Mouse (Mus musculus): Measurements from ENCODE around the gene Txnrd2. TPM values are rescaled to one million over a fixed set of nuclear protein-coding genes. Genes with fewer than 3 reads are reported as not detected.

The Txnrd2 gene
- total RNA-seq, 2 experiments from 2014 or later: 24.1 to 27.4 TPM

GRCm38 (mm10) chr16:18503566-18504342, 77.6 kb downstream of the Txnrd2 start:
- intact Hi-C loops (cut with DNase I): no loop called here
- no peak for DNase-seq (ENCODE audit: extremely low spot score in 1 of 2, low spot score in 2 of 2)

DNA sequence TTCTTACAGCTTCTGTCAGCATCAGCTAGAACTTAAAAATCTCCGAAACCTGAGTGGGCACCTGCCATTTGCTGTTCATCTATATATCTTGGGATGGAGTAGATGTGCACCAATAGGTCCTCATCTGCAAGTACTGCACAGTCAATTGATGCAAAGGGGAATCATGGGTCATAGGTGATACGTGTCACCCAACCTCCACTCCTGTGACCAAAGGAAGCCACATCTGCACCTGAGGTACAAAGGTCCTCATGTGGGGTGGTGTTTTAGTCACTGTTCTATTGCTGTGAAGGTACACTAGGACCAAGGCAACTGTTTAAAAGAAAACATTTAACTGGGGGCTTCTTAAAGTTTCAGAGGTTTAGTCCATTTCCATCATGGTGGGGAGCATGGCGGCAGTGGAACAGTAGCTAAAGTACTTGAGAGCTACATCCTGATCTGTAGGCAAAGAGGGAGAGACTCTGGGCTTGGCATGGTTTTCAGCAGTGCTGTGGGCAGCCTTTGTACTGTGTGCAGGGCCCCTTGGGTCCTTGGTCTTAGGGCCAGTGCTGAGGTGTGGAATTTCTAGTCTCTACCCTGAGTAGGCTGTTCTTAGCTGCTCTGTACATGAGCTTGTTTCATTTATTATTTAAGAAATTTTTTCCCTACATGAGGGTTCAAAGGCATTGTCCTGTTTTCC, 80.5 kb downstream of the Txnrd2 start:
- intact Hi-C loops (cut with DNase I): no loop called here
- no peak for DNase-seq (ENCODE audit: extremely low spot score in 1 of 2, low spot score in 2 of 2)

DNA sequence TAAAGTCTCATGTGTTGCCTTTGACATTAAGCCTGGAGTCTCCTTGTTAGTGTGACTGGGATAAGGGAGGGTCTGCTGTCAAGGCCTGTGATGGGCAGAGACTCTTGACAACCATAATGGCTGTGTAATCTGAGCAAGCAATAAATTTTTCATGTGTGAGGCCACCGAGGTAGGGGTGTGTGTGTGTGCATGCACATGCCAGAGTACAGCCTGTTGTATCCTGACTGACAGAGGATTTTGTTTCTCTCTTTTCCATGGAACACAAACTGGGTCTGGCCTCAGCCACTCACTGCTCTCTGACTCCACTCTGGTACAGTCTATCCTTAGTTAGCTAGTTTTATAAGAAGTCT, 81.0 kb downstream of the Txnrd2 start:
- intact Hi-C loops (cut with DNase I): no loop called here

DNA sequence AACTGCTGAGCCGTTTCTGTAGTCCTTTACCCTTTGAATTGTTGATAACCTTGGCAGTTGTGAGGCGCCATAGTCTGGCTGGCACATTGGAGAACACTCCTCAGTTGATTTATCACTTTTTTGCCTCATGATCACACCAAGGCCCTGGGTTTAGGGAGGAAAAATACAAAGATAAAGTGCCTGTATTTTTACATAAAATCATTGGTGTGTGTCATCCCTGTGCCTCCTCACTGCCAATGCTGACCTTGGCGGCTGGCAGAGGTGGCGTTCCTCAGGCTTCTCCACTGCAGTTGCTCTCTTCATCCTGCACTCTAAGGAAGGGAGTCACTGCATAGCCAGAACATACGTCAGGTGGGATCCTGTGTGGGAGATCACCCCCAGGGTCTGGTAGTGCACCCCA, 85.6 kb downstream of the Txnrd2 start:
- intact Hi-C loops (cut with DNase I): no loop called here
- DNase-seq (ENCODE audit: extremely low spot score in 1 of 2, low spot score in 2 of 2): no peak

More for the DNA sequence above, 81.0 kb downstream of the Txnrd2 start:
- no peak for DNase-seq (ENCODE audit: extremely low spot score in 1 of 2, low spot score in 2 of 2)

DNA sequence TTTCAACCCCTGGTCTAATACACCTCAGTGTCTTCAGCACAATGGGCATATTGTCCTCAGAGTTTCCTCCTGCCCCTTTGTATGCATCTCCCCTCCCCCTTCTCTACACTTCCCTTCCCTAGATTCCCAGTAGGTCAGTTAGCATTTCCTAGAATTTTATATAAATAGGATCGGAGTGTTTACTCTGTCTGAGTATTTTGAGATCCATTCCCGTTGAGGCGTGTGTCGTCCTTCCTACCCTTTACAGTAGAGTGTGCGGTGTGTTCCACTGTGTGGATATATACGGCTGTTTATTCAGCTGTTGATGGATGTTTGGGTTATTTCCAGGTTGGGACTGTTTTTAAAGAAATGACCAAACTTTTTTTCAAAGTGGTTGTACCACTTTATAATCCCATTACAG, 87.3 kb downstream of the Txnrd2 start:
- intact Hi-C loops (cut with DNase I): no loop called here
- no peak for DNase-seq (ENCODE audit: extremely low spot score in 1 of 2, low spot score in 2 of 2)

GRCm38 (mm10) chr16:18518091-18518490, 91.9 kb downstream of the Txnrd2 start:
- DNase-seq (ENCODE audit: extremely low spot score in 1 of 2, low spot score in 2 of 2): peak; percentile 14 to 60
- intact Hi-C loops (cut with DNase I): no loop called here

DNA sequence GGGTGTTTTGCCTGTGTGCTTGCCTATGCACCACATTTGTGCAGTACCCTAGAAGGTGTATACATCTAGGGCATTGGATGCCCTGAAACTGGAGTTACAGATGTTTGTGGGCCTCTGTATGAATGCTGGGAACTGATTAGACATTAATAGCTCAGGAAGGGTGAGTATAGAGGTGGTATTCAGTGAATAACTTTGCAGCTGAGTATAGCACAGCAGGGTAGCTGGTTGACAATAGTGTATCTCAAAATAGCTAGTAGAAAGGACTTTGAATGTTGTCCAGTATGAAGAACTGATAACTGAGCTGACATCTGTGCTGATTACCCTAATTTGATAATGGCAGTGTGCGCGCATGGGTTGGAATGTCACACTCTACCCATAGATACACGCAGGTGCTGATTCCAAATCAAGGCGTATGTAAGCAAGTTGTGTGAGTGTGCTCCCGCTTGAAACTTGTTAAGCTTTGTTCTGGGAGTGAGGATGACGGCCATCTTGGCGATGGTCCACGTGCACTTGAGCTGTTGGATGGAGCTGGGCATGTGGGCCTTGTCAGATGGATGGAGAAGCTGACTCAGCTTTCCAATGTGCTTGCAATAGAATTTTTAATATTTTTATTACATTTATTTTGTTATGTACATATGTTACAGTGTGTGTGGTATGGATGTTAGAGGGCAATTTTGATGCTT, 97.5 kb downstream of the Txnrd2 start:
- intact Hi-C loops (cut with DNase I): no loop called here
- DNase-seq (ENCODE audit: extremely low spot score in 1 of 2, low spot score in 2 of 2): no peak

GRCm38 (mm10) chr16:18528656-18529055, 102.5 kb downstream of the Txnrd2 start:
- intact Hi-C loops (cut with DNase I): no loop called here
- DNase-seq (ENCODE audit: extremely low spot score in 1 of 2, low spot score in 2 of 2): no peak

Other genes starting within 250 kb of the Txnrd2 start
- not detected for gene Ccdc188, start 208.5 kb upstream of the Txnrd2 start, total RNA-seq (2021)
- gene Zdhhc8, start 191.2 kb upstream of the Txnrd2 start, total RNA-seq (2021): 100 to 1,000 TPM; 104 TPM
- gene Trmt2a, start 177.7 kb upstream of the Txnrd2 start, total RNA-seq (2021): 10 to 100 TPM; 46.7 to 53.2 TPM
- gene Ranbp1, start 177.7 kb upstream of the Txnrd2 start, total RNA-seq (2021): 100 to 1,000 TPM; 116 to 122 TPM
- gene Gm49776, start 168.1 kb upstream of the Txnrd2 start, total RNA-seq (2021): not detected
- gene Dgcr8, start 137.1 kb upstream of the Txnrd2 start, total RNA-seq (2021): 10 to 100 TPM; 41.8 to 44.2 TPM
- gene Tango2, start 78.3 kb upstream of the Txnrd2 start, total RNA-seq (2021): 100 to 1,000 TPM; 105 to 125 TPM
- gene Arvcf, start 78.2 kb upstream of the Txnrd2 start, total RNA-seq (2021): 10 to 100 TPM; 43.0 to 46.4 TPM
- 10 to 100 TPM; 65.2 to 66.3 TPM for gene Comt, start 468 bp downstream of the Txnrd2 start, total RNA-seq (2021)
- 1 to 10 TPM; 7.6 to 8.4 TPM for gene Gnb1l, start 72.3 kb downstream of the Txnrd2 start, total RNA-seq (2021)
- 1 to 10 TPM; 6.2 to 8.7 TPM for gene Rtl10, start 72.5 kb downstream of the Txnrd2 start, total RNA-seq (2021)
- 1 to 10 TPM; 1.5 to 1.7 TPM for gene Tbx1, start 164.3 kb downstream of the Txnrd2 start, total RNA-seq (2021)
- gene Gp1bb, start 196.0 kb downstream of the Txnrd2 start, total RNA-seq (2021): 1 to 10 TPM; 3.5 to 4.9 TPM
- 100 to 1,000 TPM; 130 to 132 TPM for gene Gm49601, start 200.0 kb downstream of the Txnrd2 start, total RNA-seq (2021)
- 100 to 1,000 TPM; 703 to 707 TPM for gene Sept5, start 203.6 kb downstream of the Txnrd2 start, total RNA-seq (2021)

Data from left cerebral cortex, postnatal 10 days (tissue).